ENCODE assay signal across 13 mouse cellular contexts in genomic region chr12:17752828-17753227, GRCm38 (mm10).
DNase-seq lines count a peak whose midpoint lies in the region; ATAC-seq lines count a peak whose summit lies in the region.
"Had no signal": no experiment of that assay in that cellular context is flagged by ENCODE, and none has a peak within 500 bp of the region (broad histone marks: within the 10 kb centered on the region; RNA-seq: fewer than 3 reads in every experiment).

No protein-coding gene starts in this region.

- H3K9ac ChIP-seq in embryonic facial prominence, embryonic 14.5 days (ENCODE audit: low read depth, low read length), result no peak overlapping the region
- H3K9ac ChIP-seq in hindbrain, embryonic 12.5 days, result no peak overlapping the region
- H3K9ac ChIP-seq in midbrain, embryonic 14.5 days (replicated peaks; ENCODE audit: low read length), result no peak overlapping the region; the same call in 1 of the 2 replicates
- H3K9ac ChIP-seq: liver, embryonic 15.5 days had no signal

- peak; percentile 13; the same call in 1 of the 2 replicates for ATAC-seq in embryonic facial prominence, embryonic 14.5 days (ENCODE audit: low read depth)
- ATAC-seq in hindbrain, embryonic 12.5 days (ENCODE audit: low FRiP score), result peak; percentile 66
- peak; percentile 72 for ATAC-seq in midbrain, embryonic 14.5 days (ENCODE audit: low FRiP score, low TSS enrichment)

- WGBS in embryonic facial prominence, embryonic 14.5 days, result 41% methylated on average over 5 of the region's 5 CpGs
- WGBS in hindbrain, embryonic 12.5 days, result 26% methylated on average over 5 of the region's 5 CpGs
- WGBS in midbrain, embryonic 14.5 days, result 2% methylated on average over 5 of the region's 5 CpGs

- no peak overlapping the region for H3K27ac ChIP-seq in embryonic facial prominence, embryonic 14.5 days (replicated peaks; ENCODE audit: low read depth, low read length)
- peak overlapping the region; percentile 49; the same call in 1 of the 2 replicates for H3K27ac ChIP-seq in hindbrain, embryonic 12.5 days
- H3K27ac ChIP-seq in midbrain, embryonic 14.5 days (replicated peaks; ENCODE audit: low read depth, low read length), result peak overlapping the region; percentile 85
- H3K27ac ChIP-seq: heart, adult 2 months; liver, embryonic 15.5 days had no signal

- no peak overlapping the region for H3K4me2 ChIP-seq in embryonic facial prominence, embryonic 14.5 days (ENCODE audit: low read depth, low read length)
- H3K4me2 ChIP-seq in hindbrain, embryonic 12.5 days (replicated peaks), result no peak overlapping the region
- H3K4me2 ChIP-seq in midbrain, embryonic 14.5 days (ENCODE audit: low read length), result no peak overlapping the region
- H3K4me2 ChIP-seq: liver, embryonic 15.5 days had no signal

- no peaks in the 10 kb centered on the region for H3K9me3 ChIP-seq in embryonic facial prominence, embryonic 14.5 days (ENCODE audit: control insufficient read depth, low read length)
- no peaks in the 10 kb centered on the region for H3K9me3 ChIP-seq in hindbrain, embryonic 12.5 days (replicated peaks)
- no peaks in the 10 kb centered on the region; the same call in 1 of the 2 replicates for H3K9me3 ChIP-seq in midbrain, embryonic 14.5 days (ENCODE audit: control insufficient read depth, low read length)
- H3K9me3 ChIP-seq: liver, embryonic 15.5 days had no signal

- H3K4me1 ChIP-seq in embryonic facial prominence, embryonic 14.5 days (ENCODE audit: control insufficient read depth, insufficient read depth, low read length), result peaks cover 9% of the 10 kb centered on the region
- H3K4me1 ChIP-seq in hindbrain, embryonic 12.5 days, result peaks cover 27% of the 10 kb centered on the region
- peaks cover 18% of the 10 kb centered on the region for H3K4me1 ChIP-seq in midbrain, embryonic 14.5 days (ENCODE audit: control insufficient read depth, insufficient read depth, low read length)

- no peaks in the 10 kb centered on the region for H3K36me3 ChIP-seq in embryonic facial prominence, embryonic 14.5 days (ENCODE audit: control insufficient read depth, insufficient read depth, low read length)
- H3K36me3 ChIP-seq in hindbrain, embryonic 12.5 days, result no peaks in the 10 kb centered on the region
- no peaks in the 10 kb centered on the region for H3K36me3 ChIP-seq in midbrain, embryonic 14.5 days (ENCODE audit: control insufficient read depth, insufficient read depth, low read length)
- H3K36me3 ChIP-seq: liver, embryonic 15.5 days had no signal

- intact Hi-C loops in heart, postnatal 14 days (cut with DNase I), result no loop called here

- peak; percentile 28 for DNase-seq in brain, adult 2 months (ENCODE audit: low read depth, low spot score)
- no peak for DNase-seq in embryonic facial prominence, embryonic 14.5 days (ENCODE audit: low spot score)
- DNase-seq in midbrain, embryonic 14.5 days, result peak; percentile 76
- DNase-seq in urinary bladder, postnatal 10 days (ENCODE audit: low spot score), result no peak
- no peak for DNase-seq in layer of hippocampus, adult 11-12 months (ENCODE audit: low spot score)
- DNase-seq in spleen, adult 18-20 months, result no peak
- DNase-seq in heart, postnatal 14 days, result no peak
- DNase-seq: cerebellum, adult 9-10 months; heart, adult 2 months; kidney, adult 18-20 months; lung, postnatal 4 days had no signal

- no peak overlapping the region for H3K4me3 ChIP-seq in embryonic facial prominence, embryonic 14.5 days (ENCODE audit: low read depth, low read length)
- no peak overlapping the region for H3K4me3 ChIP-seq in hindbrain, embryonic 12.5 days
- no peak overlapping the region for H3K4me3 ChIP-seq in midbrain, embryonic 14.5 days (replicated peaks; ENCODE audit: low read depth, low read length)
- H3K4me3 ChIP-seq: heart, adult 2 months; liver, embryonic 15.5 days had no signal

- H3K27me3 ChIP-seq in embryonic facial prominence, embryonic 14.5 days (replicated peaks; ENCODE audit: control insufficient read depth, insufficient read depth, low read length), result no peaks in the 10 kb centered on the region
- H3K27me3 ChIP-seq in hindbrain, embryonic 12.5 days, result no peaks in the 10 kb centered on the region
- no peaks in the 10 kb centered on the region for H3K27me3 ChIP-seq in midbrain, embryonic 14.5 days (ENCODE audit: control insufficient read depth, insufficient read depth, low read length)
- H3K27me3 ChIP-seq: liver, embryonic 15.5 days had no signal

Comparison
In these comparisons a context has a peak if more than half of its experiments do, and no peak if none do; other contexts are left out.
1. DNase-seq: peak in brain, adult 2 months (single experiment) and midbrain, embryonic 14.5 days (single experiment); none in embryonic facial prominence, embryonic 14.5 days (single experiment), urinary bladder, postnatal 10 days (single experiment), layer of hippocampus, adult 11-12 months (single experiment), spleen, adult 18-20 months (0 of 2) and heart, postnatal 14 days (0 of 2).
2. ATAC-seq: peak in every context shown above with its lines; median percentile 72 in midbrain, embryonic 14.5 days; 66 in hindbrain, embryonic 12.5 days; 13 in embryonic facial prominence, embryonic 14.5 days.